Mouse (Mus musculus) frontal cortex, postnatal 36 days (tissue): Measurements from ENCODE around the gene Arhgdib.

Experiments
- DNase-seq, 2 experiments: peaks; one replicate each; pipeline ENCODE4 v3.0.0; 2022; ENCODE audit warnings: low spot score in 2 of 2

Gene Arhgdib

GRCm38 (mm10) chr6:136950171-136950570 lies 8.5 kb upstream of the Arhgdib start:
- DNase-seq, result no peak

DNA sequence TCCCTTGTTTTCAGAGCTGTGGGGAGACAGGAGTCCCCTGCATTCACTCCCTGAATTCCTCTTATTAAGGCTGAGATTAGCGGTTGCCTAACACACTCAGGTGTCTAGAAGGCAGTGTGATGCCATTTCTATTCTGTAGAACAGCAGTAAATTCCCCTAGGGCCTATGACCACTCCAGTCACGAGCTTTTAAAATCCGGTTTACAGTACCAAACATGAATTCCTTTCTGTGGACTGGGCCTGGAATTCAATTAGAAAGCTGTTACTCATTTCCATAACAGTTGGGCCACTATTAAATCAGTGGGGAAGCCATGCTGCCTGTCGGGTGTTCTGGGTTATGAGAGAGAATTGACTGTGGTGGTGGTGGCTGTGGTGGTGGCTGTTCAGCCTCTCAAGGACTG lies 6.0 kb upstream of the Arhgdib start:
- no peak for DNase-seq

GRCm38 (mm10) chr6:136946943-136947342 lies 5.2 kb upstream of the Arhgdib start:
- DNase-seq, result no peak

DNA sequence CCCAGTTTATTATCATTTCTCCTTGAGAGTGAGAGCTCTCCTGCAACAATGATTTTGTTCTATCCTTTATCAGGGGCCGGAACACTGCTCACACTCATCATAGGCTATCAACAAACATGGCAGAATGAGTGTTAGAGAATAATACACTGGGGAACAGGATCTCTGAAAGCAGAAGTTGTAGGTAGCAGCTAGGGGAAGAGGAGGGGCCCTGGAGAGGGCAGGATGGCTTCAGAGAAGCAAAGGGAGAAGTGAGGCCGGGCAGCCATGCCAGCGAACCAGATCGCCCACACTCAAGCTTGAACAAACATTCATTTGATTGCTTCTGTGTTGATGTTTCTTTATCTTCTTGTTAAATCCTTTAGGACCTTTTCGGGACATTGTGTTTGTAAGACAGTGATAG lies 4.5 kb upstream of the Arhgdib start:
- no peak for DNase-seq

GRCm38 (mm10) chr6:136944511-136944910 lies 2.8 kb upstream of the Arhgdib start:
- DNase-seq, result no peak

DNA sequence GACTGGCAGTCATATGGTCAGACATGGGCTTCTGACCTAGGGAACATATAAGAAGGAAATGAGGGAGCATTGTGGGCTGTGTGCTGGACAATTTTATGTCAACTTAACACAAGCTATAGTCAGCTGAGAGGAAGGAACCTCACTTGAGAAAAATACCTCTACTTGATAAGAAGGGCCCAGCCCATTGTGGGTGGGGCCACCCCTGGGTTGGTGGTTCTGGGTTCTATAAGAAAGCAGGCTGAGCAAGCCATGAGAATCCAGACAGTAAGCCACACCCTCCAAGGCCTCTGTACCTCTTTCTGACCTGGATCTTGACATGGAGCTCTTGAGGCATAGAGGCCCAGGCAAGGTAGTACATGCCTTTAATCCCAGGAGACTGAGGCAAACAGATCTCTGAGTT lies 1.7 kb upstream of the Arhgdib start:
- DNase-seq, result no peak

- DNase-seq, result no peak
These were observed 581 bp upstream of the Arhgdib start for GRCm38 (mm10) chr6:136942280-136942679.

DNA sequence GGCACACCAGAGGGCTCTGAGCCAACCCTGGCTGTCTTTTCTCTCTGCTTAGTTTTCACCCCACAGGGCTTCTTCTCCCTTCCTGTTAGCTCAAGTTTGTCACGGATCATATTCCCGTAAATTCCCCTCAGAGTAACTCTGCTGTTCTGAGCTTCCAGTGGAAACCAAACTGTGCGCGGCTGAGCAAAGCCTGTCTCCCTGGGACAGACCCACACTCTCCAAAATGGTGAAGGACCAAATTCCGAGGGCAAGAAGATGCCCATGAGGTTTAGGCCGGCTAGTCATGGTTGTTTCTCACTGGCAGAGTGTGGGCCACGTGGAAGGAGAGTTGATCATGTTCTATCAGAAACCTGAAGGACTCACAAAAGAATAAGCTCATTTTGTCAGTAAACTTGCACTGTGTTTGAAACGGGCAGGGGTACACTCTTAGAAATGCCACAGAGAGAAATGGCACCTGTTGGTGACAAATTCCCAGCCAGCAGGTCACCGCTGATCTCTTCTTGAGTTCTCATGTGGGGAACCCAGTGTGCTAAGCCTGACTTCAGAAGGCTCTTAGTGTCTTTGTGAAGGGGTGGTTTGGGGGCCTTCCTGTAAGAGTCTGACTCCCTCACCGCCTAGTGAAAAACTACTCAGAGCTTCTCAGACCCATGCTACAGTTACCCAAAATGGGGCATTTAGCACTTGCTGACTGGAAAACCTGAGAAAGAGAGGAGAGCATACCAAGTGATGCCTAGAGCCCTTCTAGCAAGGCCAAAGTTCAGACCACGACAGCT lies 1.3 kb downstream of the Arhgdib start:
- DNase-seq, result no peak

DNA sequence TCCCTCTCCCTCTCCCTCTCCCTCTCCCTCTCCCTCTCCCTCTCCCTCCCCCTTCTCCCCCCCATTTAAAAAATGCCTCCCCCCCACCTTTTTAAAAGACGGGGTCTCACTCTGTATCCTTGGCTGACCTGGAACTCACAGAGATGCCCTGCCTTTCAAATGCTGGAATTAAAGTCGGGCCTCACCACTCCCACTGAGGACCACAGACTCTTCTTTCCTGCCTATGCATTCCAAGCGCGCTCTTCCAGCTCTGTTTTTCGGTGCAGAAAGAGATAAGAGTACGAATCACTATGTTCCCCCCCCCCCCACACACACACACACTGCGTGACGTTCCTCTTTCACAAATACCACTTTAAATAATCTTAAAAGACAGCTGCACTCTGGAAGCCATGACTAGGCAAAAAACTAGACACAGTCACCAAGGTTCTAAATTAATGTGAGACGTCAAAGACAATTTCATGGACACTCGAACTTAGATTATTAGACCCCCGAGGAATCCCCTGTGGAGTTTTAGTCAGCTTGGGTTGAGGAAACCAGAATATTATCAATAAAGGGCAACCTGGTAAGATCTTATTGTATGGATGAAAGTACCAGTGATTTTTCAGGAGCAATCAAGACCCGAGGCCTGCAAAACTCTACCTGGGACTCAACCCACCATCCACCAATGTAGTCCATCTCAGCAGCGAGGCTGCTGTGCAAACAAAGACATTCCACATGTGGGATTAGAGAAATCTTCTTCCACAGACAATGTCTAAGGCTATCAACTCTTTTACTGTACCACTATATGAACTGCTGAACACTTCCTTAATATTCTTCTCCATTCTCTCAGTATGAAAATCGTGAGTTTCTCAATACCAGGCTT lies 2.1 kb downstream of the Arhgdib start:
- DNase-seq, result no peak

DNA sequence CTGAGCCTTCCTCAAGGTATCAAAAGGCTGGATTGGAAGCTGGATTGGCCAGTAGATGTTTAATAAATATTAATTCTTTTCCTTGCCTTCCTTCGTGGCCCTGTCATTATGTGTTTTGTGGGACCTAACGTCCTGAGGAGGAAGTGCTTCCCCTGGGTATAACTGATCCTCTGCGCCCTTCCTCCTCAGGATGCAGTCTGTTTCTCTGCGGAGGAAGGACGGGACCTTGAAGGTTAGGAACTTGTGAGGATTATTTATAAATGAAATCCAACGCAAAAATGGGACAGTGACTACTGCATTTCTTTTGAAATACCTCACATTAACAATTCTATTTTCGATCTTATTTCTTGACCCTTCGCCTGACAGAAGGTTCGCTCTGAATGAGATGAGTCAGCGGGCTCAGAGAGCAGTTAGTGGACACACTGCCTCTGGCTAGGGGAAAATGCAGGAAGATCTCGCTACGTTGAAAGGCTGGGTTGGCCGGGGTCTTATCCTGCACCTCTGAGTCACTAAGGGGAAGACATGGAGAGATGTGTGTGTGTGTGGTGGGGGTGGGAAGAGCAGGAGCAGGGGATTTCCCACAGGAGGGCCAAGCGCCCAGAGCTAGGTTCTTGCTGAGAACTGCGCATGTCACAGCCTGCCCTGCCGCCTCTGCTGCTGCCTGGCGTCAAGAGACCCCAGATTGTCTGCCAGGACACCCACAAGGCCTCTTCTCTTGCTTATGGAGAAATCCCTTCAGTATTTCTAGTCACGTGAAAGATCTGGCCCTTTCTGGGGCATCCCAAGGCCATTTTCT lies 3.2 kb downstream of the Arhgdib start:
- no peak for DNase-seq

DNA sequence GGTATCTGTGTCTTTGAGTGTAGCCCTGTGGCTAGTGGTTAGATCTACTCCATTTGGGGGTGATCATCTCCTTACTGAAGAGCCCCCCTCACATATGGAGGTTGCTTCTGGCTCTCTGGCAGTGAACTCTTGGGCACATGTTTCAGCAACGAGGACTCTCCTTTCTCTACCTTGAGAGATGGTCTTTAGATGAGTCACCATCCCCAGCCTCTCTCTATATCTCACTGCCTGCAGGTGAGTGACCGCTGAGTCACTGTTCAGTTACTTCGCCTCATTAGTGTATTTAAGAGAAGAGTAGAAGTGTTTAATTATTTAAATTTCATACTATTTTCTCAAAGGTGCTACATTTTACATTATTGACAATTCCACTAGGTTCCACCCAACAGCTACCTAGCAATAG lies 4.6 kb downstream of the Arhgdib start:
- no peak for DNase-seq

- no peak for DNase-seq
These were observed 5.3 kb downstream of the Arhgdib start for GRCm38 (mm10) chr6:136936361-136936760.

- no peak for DNase-seq
These were observed 6.5 kb downstream of the Arhgdib start for GRCm38 (mm10) chr6:136935233-136935632.

GRCm38 (mm10) chr6:136934068-136934467 lies 7.6 kb downstream of the Arhgdib start:
- no peak for DNase-seq

- DNase-seq, result no peak
These were observed 10.5 kb downstream of the Arhgdib start for GRCm38 (mm10) chr6:136931246-136931645.

- no peak for DNase-seq
These were observed 11.0 kb downstream of the Arhgdib start for GRCm38 (mm10) chr6:136930677-136931076.

DNA sequence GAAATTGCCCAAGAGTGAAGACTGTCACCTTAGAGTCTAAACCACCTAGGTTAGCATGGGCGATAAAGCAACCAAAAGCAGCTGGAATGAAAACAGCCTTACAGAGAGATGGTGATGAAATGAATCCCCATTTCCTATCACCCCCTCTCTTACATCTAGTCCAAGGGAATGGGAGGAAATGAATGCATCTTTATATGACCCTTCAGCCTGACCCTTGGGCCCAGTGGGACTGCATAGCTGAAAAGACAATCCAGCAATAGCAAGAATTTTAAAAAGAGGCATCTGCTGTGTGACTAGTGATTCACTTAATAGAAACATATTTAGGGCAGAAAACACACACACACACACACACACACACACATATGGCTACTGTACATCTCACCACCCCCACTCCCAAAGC lies 14.1 kb downstream of the Arhgdib start:
- DNase-seq, result no peak

- no peak for DNase-seq
These were observed 16.6 kb downstream of the Arhgdib start for GRCm38 (mm10) chr6:136925049-136925448.

DNA sequence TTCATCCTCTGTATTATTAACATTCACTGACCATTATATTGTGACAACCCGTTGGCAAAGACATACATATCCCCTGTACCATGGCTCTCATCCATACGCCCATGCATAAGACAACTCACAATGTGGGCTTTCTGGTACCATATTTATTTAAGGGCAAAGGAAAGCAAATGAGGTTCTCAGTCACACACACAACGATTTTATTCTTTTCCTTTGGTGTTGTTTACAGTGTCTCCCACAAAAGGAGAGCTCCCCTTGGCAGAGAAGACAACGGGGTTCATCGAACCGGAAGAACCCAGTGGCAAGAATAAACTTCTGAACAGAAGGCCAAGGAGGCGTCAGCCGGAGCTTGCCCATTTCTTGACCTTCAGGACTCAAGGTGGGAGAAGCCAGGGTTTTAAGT lies 18.2 kb downstream of the Arhgdib start, which contains the start of gene Pde6h:
Gene Pde6h, plus strand, starts transcription at position 301 of the 400 bp plus-strand sequence.
- no peak for DNase-seq

GRCm38 (mm10) chr6:136922871-136923270 lies 18.8 kb downstream of the Arhgdib start:
- no peak for DNase-seq

GRCm38 (mm10) chr6:136922080-136922479 lies 19.6 kb downstream of the Arhgdib start, which contains the start of gene Erp27:
TSS of gene Erp27 (minus strand) at chr6:136922180.
- DNase-seq, result no peak

GRCm38 (mm10) chr6:136921601-136922000 lies 20.1 kb downstream of the Arhgdib start:
- DNase-seq, result no peak
